Mouse (Mus musculus): Measurements from ENCODE around the gene Ttpal.

GRCm38 (mm10) chr2:163554996-163555395 lies 47.1 kb upstream of the Ttpal start:
- TF ChIP-seq POLR2A (IDR thresholded peaks at IDR 0.05; ENCODE audit: control insufficient read depth, extremely low read depth, insufficient read depth, low read length, poor library complexity) (no peak), CTCF (IDR thresholded peaks at IDR 0.05; ENCODE audit: borderline replicate concordance, control insufficient read depth, extremely low read depth, insufficient read depth, low read length, poor library complexity) (no peak)
